Mouse (Mus musculus) forebrain, embryonic 12.5 days (tissue): ENCODE data around the gene Gm28047. TPM values are rescaled to one million over a fixed set of nuclear protein-coding genes. Genes with fewer than 3 reads are reported as not detected.
A peak's percentile ranks its signal among the peaks of the same experiment; 100 is the strongest.

ENCODE experiments used
- ATAC-seq: fragments of 200-750 bp; cut with Nextera tagmentation; 2 replicates; pipeline ENCODE4 v1.8.0; 2017; ENCODE audit warnings: moderate TSS enrichment; ENCODE audit not compliant: low FRiP score
- H3K27ac ChIP-seq: fragments of 300-500 bp; sonication (generic); 2 replicates; pipeline ENCODE4 v1.5.1; 2016; ENCODE audit warnings: mild to moderate bottlenecking
- H3K27me3 ChIP-seq: fragments of 300-500 bp; sonication (generic); 2 replicates; pipeline ENCODE4 v1.6.1; 2016; ENCODE audit warnings: mild to moderate bottlenecking
- H3K36me3 ChIP-seq: fragments of 300-500 bp; sonication (generic); replicated peaks from 2 replicates; pipeline ENCODE4 v1.6.1; 2016; ENCODE audit warnings: mild to moderate bottlenecking
- H3K4me1 ChIP-seq: fragments of 300-500 bp; sonication (generic); 2 replicates; pipeline ENCODE4 v1.6.1; 2016
- H3K4me2 ChIP-seq: fragments of 300-500 bp; sonication (generic); 2 replicates; pipeline ENCODE4 v1.6.1; 2016; ENCODE audit warnings: mild to moderate bottlenecking, moderate library complexity
- H3K4me3 ChIP-seq: fragments of 300-500 bp; sonication (generic); replicated peaks from 2 replicates; pipeline ENCODE4 v1.5.1; 2016; ENCODE audit warnings: mild to moderate bottlenecking
- H3K9ac ChIP-seq: fragments of 300-500 bp; sonication (generic); 2 replicates; pipeline ENCODE4 v1.6.1; 2016; ENCODE audit warnings: mild to moderate bottlenecking
- H3K9me3 ChIP-seq: fragments of 300-500 bp; sonication (generic); 2 replicates; pipeline ENCODE4 v1.6.1; 2016
- WGBS: fragments of 180-500 bp; shearing (Covaris S2); methylation state at CpG from one replicate; pipeline ENCODE4 v1.1.7; 2016; 5-methylcytosine and 5-hydroxymethylcytosine counted together
- polyA plus RNA-seq: library from polyadenylated mRNA; unstranded; fragments of >200 nt; fragmentation: Nextera tagmentation; extraction: Ambion mirVana; gene quantifications from 2 replicates; pipeline ENCODE4 v1.2.1, GENCODE M21; 2016

Gm28047 gene
- polyA plus RNA-seq, 1 experiment from 2014 or later, result not detected

DNA sequence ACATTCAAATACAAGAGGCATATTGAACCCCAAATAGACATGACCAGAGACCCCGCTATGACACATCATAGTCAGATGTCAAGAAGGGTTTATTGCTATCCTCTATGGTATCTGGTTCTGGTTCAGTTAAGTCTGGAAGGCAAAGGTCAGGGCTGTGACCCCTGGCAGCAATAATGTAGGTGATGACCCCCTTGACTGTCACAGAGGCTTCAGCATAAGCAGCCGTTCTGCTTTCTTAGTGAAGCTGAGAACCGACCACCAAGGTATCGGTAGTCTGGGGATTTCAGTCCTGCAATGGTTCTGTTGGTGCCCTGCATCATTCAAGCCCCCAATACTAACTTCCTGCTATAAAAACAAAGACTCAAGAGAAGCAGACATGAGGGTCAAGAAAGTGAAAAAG is 93.3 kb downstream of the Gm28047 start:
- H3K9me3 ChIP-seq, result no peaks in the 10 kb centered on the region
- no peaks in the 10 kb centered on the region for H3K27me3 ChIP-seq
- H3K36me3 ChIP-seq, result peaks cover 68% of the 10 kb centered on the region
- H3K4me2 ChIP-seq, result no peak overlapping the region
- H3K9ac ChIP-seq, result no peak overlapping the region
- 90% methylated on average over 4 of the region's 4 CpGs for WGBS
- H3K4me1 ChIP-seq, result no peaks in the 10 kb centered on the region
- H3K27ac ChIP-seq, result no peak overlapping the region
- H3K4me3 ChIP-seq, result no peak overlapping the region
- ATAC-seq, result no peak

GRCm38 (mm10) chr15:102530566-102530965 is 94.3 kb downstream of the Gm28047 start:
- H3K4me2 ChIP-seq, result no peak overlapping the region
- H3K4me1 ChIP-seq, result no peaks in the 10 kb centered on the region
- H3K27ac ChIP-seq, result no peak overlapping the region
- 85% methylated on average over 4 of the region's 4 CpGs for WGBS
- H3K4me3 ChIP-seq, result no peak overlapping the region
- H3K36me3 ChIP-seq, result peaks cover 59% of the 10 kb centered on the region
- no peak overlapping the region for H3K9ac ChIP-seq
- ATAC-seq, result no peak
- no peaks in the 10 kb centered on the region for H3K27me3 ChIP-seq
- H3K9me3 ChIP-seq, result no peaks in the 10 kb centered on the region

DNA sequence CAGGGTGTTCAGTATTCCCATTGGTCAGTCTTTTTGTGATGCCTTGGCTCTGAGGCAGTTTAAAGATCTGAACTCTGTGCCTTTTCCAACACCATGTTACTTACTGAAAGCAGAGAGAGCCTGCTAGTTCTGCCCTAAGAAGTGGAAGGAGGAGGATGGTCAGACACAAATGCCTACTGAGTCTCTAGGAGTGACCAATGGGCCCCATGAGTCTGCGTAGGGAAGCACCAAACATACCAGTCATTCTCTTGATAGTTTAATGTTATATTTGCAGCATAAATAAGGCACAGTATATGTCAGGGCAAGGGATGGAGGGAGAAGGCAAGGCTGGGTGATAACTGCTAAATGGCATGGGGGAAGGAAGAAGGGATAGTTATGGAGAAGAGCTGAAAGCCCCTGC is 96.5 kb downstream of the Gm28047 start:
- Histone ChIP-seq H3K27me3 (no peaks in the 10 kb centered on the region), H3K4me2 (no peak overlapping the region), H3K4me3 (no peak overlapping the region), H3K4me1 (no peaks in the 10 kb centered on the region), H3K9ac (no peak overlapping the region), H3K9me3 (no peaks in the 10 kb centered on the region), H3K27ac (no peak overlapping the region), H3K36me3 (peaks cover 56% of the 10 kb centered on the region)
- WGBS, result 100% methylated on average over 1 of the region's 1 CpGs
- no peak for ATAC-seq

- Histone ChIP-seq H3K27me3 (no peaks in the 10 kb centered on the region), H3K4me3 (no peak overlapping the region), H3K36me3 (peaks cover 53% of the 10 kb centered on the region), H3K9ac (no peak overlapping the region), H3K9me3 (no peaks in the 10 kb centered on the region), H3K4me1 (no peaks in the 10 kb centered on the region), H3K4me2 (no peak overlapping the region), H3K27ac (no peak overlapping the region)
- WGBS, result 70% methylated on average over 3 of the region's 3 CpGs
- no peak for ATAC-seq
Observed at GRCm38 (mm10) chr15:102527936-102528335, 96.9 kb downstream of the Gm28047 start.

- 89% methylated on average over 6 of the region's 6 CpGs for WGBS
- ATAC-seq, result no peak
- Histone ChIP-seq H3K27ac (no peak overlapping the region), H3K27me3 (no peaks in the 10 kb centered on the region), H3K36me3 (peaks cover 60% of the 10 kb centered on the region), H3K9me3 (no peaks in the 10 kb centered on the region), H3K4me3 (no peak overlapping the region), H3K4me2 (no peak overlapping the region), H3K4me1 (no peaks in the 10 kb centered on the region), H3K9ac (no peak overlapping the region)
Observed at GRCm38 (mm10) chr15:102526111-102527002, 98.5 kb downstream of the Gm28047 start.

GRCm38 (mm10) chr15:102524892-102525485 is 99.9 kb downstream of the Gm28047 start, which contains the start of gene Npff:
Gene Npff (minus strand): TSS chr15:102524942.
- Histone ChIP-seq H3K4me1 (peaks cover 2% of the 10 kb centered on the region; the same call in 1 of the 2 replicates), H3K4me2 (no peak within 1 kb of the TSS), H3K27me3 (no peaks in the 10 kb centered on the region), H3K9ac (no peak within 1 kb of the TSS), H3K9me3 (no peaks in the 10 kb centered on the region), H3K4me3 (no peak within 1 kb of the TSS), H3K36me3 (peaks cover 62% of the 10 kb centered on the region), H3K27ac (no peak within 1 kb of the TSS)
- ATAC-seq, result peak; percentile 32; the same call in 1 of the 2 replicates
- WGBS, result 2% methylated on average over 3 of the region's 3 CpGs

DNA sequence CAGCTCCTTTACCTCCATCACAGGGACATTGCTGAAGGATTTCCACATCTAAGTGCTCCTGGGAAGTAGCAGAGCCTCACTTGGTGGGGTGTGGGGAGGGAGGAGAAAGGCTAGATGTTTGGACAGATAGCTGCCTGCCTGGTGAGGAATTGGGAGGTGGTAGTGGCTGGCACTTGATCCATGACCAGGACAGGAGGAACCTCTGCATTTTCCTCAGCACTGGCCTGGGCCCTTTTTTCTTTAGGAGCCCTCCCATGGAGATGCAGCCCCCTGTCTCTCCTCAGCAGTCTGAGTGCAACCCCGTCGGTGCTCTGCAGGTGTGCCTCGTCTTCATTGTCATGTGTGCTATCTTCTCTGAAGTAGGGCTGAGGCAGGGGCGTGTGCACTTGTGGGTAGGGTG is 103.4 kb downstream of the Gm28047 start:
- Histone ChIP-seq H3K4me3 (no peak overlapping the region), H3K27ac (0 out of 2 replicates have a peak overlapping the region, but pooled peaks have one; percentile 19), H3K9me3 (no peaks in the 10 kb centered on the region), H3K4me2 (no peak overlapping the region), H3K27me3 (no peaks in the 10 kb centered on the region), H3K9ac (no peak overlapping the region), H3K36me3 (peaks cover 37% of the 10 kb centered on the region), H3K4me1 (peaks cover 21% of the 10 kb centered on the region)
- 78% methylated on average over 4 of the region's 4 CpGs for WGBS
- no peak for ATAC-seq

- Histone ChIP-seq H3K9me3 (no peaks in the 10 kb centered on the region), H3K27me3 (no peaks in the 10 kb centered on the region), H3K9ac (peak overlapping the region; percentile 12; the same call in 1 of the 2 replicates), H3K4me3 (no peak overlapping the region), H3K36me3 (peaks cover 37% of the 10 kb centered on the region), H3K27ac (no peak overlapping the region), H3K4me1 (peaks cover 30% of the 10 kb centered on the region), H3K4me2 (no peak overlapping the region)
- no peak for ATAC-seq
- 94% methylated on average over 4 of the region's 4 CpGs for WGBS
Observed at GRCm38 (mm10) chr15:102520416-102520815, 104.5 kb downstream of the Gm28047 start.

DNA sequence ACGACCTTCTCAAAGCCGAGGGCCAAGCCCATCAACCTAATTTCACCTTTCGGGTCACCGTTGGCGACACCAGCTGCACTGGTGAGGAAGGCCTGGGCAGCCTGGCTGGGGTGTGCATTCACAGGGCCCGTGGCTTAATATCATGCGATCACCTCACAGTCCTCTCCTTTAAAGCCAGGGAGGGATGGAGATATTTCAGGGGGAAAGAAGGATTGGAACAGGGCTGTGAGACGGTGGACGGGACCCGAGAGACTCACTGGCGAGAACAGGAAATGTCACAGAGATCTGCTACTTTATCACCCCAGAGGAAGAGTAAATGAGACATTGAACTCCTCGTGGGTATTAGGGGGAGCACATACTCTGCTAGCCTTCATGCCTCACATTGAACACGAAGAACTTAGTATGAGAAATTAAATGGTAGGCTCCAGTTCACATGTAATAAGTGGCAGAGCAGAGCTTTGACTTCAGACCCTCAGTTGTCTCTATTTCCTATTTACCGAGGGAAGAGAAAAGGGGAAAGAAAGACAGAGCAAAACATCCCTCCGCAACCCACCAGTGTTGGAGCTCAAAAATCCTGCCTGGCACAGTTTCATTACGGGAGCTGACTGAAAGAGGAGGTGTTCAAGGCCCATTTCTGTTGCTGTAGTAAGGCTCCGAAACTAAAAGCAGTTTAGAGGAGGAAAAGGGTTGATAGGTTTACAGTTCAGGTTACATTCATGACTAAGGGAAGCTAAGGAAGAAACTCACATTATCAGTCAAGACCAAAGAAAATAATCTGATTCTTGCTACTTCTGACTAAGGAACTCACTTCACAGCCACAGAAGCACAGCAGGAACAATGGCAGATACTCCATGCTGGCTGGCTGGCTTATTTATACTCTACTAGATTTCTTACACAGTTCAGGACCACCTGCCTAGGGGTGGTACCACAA is 105.4 kb downstream of the Gm28047 start:
- ATAC-seq, result no peak
- 75% methylated on average over 17 of the region's 17 CpGs for WGBS
- no peaks in the 10 kb centered on the region for H3K27me3 ChIP-seq
- H3K36me3 ChIP-seq, result peaks cover 37% of the 10 kb centered on the region
- peak overlapping the region; percentile 99 for H3K27ac ChIP-seq
- H3K9ac ChIP-seq, result peak overlapping the region; percentile 80
- peak overlapping the region; percentile 64 for H3K4me2 ChIP-seq
- H3K4me3 ChIP-seq, result peak overlapping the region; percentile 72
- H3K4me1 ChIP-seq, result peaks cover 39% of the 10 kb centered on the region
- H3K9me3 ChIP-seq, result no peaks in the 10 kb centered on the region

- Histone ChIP-seq H3K4me1 (peaks cover 45% of the 10 kb centered on the region), H3K27me3 (no peaks in the 10 kb centered on the region), H3K36me3 (peaks cover 31% of the 10 kb centered on the region), H3K27ac (peak overlapping the region; percentile 99), H3K4me2 (peak overlapping the region; percentile 64), H3K4me3 (peak overlapping the region; percentile 72), H3K9ac (peak overlapping the region; percentile 80), H3K9me3 (no peaks in the 10 kb centered on the region)
- ATAC-seq, result no peak
- WGBS, result 21% methylated on average over 9 of the region's 9 CpGs
Observed at GRCm38 (mm10) chr15:102518859-102519201, 106.0 kb downstream of the Gm28047 start.

DNA sequence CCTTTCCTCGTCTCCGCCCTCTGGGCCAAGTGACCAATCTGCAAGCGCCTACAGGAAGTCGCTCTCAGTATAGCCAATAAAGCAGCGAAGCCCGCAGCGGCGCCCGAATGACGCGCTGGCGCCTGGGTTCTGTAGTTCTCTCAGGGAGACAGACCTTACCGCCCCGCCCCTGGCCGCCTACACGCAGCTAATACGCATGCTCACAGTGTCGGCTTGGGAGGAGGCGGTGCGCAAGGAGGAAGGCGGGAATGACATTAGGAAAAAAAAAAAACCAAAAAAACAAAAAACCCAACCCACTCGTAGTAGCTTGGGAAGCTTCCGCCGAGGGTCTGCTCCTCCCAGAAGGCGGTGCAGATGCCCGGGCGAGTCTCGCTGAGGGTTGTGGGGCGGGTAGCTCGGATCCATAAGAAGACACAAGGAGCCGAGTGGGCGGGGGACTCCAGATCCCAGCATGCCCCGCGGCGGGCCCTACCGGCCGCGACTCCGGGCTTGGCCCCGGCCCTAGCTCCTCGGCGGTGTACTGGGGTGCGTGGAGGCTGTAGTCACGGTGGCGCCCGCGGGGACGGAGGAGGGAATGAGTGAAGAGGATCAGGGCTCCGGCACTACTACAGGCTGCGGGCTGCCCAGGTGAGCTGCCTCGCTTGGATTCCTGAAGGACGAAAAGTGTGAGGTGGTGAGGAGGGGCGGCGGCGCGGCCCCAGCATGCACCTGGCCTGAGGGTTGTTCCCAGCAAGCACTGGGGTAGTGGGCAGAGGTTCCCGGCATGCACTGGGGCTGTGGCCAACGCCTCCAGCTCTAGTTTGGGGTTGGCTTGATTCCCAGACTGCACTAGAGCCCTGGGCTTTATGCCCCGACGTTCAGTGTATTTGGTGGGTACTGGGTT is 106.7 kb downstream of the Gm28047 start, which contains the start of gene Tarbp2:
Gene Tarbp2 (plus strand): TSS at position 217 of the 883 bp plus-strand sequence.
- Histone ChIP-seq H3K27me3 (no peaks in the 10 kb centered on the region), H3K4me3 (peak within 1 kb of the TSS; percentile 72), H3K36me3 (peaks cover 27% of the 10 kb centered on the region), H3K4me2 (peak within 1 kb of the TSS; percentile 64), H3K27ac (peak within 1 kb of the TSS; percentile 99), H3K9ac (peak within 1 kb of the TSS; percentile 87), H3K4me1 (peaks cover 49% of the 10 kb centered on the region), H3K9me3 (no peaks in the 10 kb centered on the region)
- WGBS, result under 1% methylated on average over 60 of the region's 60 CpGs
- ATAC-seq, result peak; percentile 92
